Mouse (Mus musculus) kidney, adult 2 months (tissue): Measurements from ENCODE around the gene Slc51a. TPM values are rescaled to one million over a fixed set of nuclear protein-coding genes. Genes with fewer than 3 reads are reported as not detected.
A peak's percentile ranks its signal among the peaks of the same experiment; 100 is the strongest.

Source experiments
- DNase-seq: peaks from one replicate; pipeline ENCODE4 v3.0.0; 2021
- H3K27ac ChIP-seq: fragments of 200-500 bp; 2 replicates; pipeline ENCODE4 v1.5.1; 2012; ENCODE audit warnings: low read depth, low read length, control low read depth, inconsistent platforms; ENCODE audit not compliant: insufficient read depth
- H3K27me3 ChIP-seq: fragments of 200-500 bp; replicated peaks from 2 replicates; pipeline ENCODE4 v1.6.1; 2012; ENCODE audit warnings: mild to moderate bottlenecking, moderate library complexity, low read length, inconsistent platforms; ENCODE audit not compliant: control insufficient read depth, insufficient read depth
- H3K36me3 ChIP-seq: fragments of 200-500 bp; 2 replicates; pipeline ENCODE4 v1.6.1; 2012; ENCODE audit warnings: mild to moderate bottlenecking, moderate library complexity, low read length, inconsistent platforms; ENCODE audit not compliant: control insufficient read depth, insufficient read depth
- H3K4me1 ChIP-seq: fragments of 200-500 bp; 2 replicates; pipeline ENCODE4 v1.6.1; 2011; ENCODE audit warnings: low read length; ENCODE audit not compliant: control insufficient read depth, insufficient read depth
- H3K4me3 ChIP-seq: fragments of 200-500 bp; 2 replicates; pipeline ENCODE4 v1.5.1; 2011; ENCODE audit warnings: mild to moderate bottlenecking, low read depth, low read length, control low read depth; ENCODE audit not compliant: insufficient read depth
- CTCF ChIP-seq: fragments of 200-500 bp; conservative IDR thresholded peaks from 2 replicates; pipeline ENCODE4 v1.5.1; 2011; ENCODE audit warnings: low read depth, mild to moderate bottlenecking, control low read depth, low read length, moderate library complexity, mixed read lengths; ENCODE audit not compliant: insufficient read depth, insufficient read length
- POLR2A ChIP-seq: fragments of 200-500 bp; IDR thresholded peaks from one replicate; pipeline ENCODE4 v1.6.1; 2011; ENCODE audit warnings: low read depth, low read length, control low read depth
- WGBS: fragments of 180-500 bp; shearing (Covaris S2); methylation state at CpG from one replicate; pipeline ENCODE4 v1.1.7; 2018; 5-methylcytosine and 5-hydroxymethylcytosine counted together
- polyA plus RNA-seq: library from polyadenylated mRNA; depleted of rRNA; stranded (reverse); fragments of >200 nt; gene quantifications from 2 replicates; pipeline ENCODE4 v1.2.3, GENCODE M21; 2012; rRNA removed

The Slc51a gene
- polyA plus RNA-seq, 1 experiment, result 97.3 TPM

- H3K27ac ChIP-seq, result peak within 1 kb of the TSS; percentile 97
- peak within 1 kb of the TSS; percentile 98 for H3K4me3 ChIP-seq
- H3K36me3 ChIP-seq, result no peaks in the 10 kb centered on the region
- H3K4me1 ChIP-seq, result peaks cover 19% of the 10 kb centered on the region
- WGBS, result under 1% methylated on average over 54 of the region's 54 CpGs
- peak; percentile 96 for DNase-seq
- no peaks in the 10 kb centered on the region for H3K27me3 ChIP-seq
- TF ChIP-seq POLR2A (peak; percentile 56), CTCF (0 out of 2 replicates have a peak, but pooled peaks have one; percentile 9)
Measured at GRCm38 (mm10) chr16:32430474-32431046, 57.1 kb downstream of the Slc51a start, which contains the start of gene Pcyt1a. Gene Pcyt1a (plus strand): TSS chr16:32430921.

- Histone ChIP-seq H3K36me3 (no peaks in the 10 kb centered on the region), H3K27me3 (no peaks in the 10 kb centered on the region), H3K4me1 (peaks cover 19% of the 10 kb centered on the region), H3K4me3 (no peak overlapping the region), H3K27ac (peak overlapping the region; percentile 56)
- peak; percentile 80 for DNase-seq
- no peak for TF ChIP-seq CTCF
- TF ChIP-seq POLR2A, result no peak
- WGBS, result 55% methylated on average over 3 of the region's 3 CpGs
Measured at GRCm38 (mm10) chr16:32427506-32427905, 60.2 kb downstream of the Slc51a start.

Other genes starting within 250 kb of the Slc51a start
- 2.7 and 3.5 TPM in 2 replicates for gene Fbxo45, start 240.7 kb downstream of the Slc51a start, polyA plus RNA-seq
- 5.2 and 6.0 TPM in 2 replicates for gene Wdr53, start 240.7 kb downstream of the Slc51a start, polyA plus RNA-seq
- 0.06 TPM in 1 of 2 replicates, not detected in the other for gene Smco1, start 216.4 kb downstream of the Slc51a start, polyA plus RNA-seq
- gene Rnf168, start 210.4 kb downstream of the Slc51a start, polyA plus RNA-seq, result 6.0 and 6.4 TPM in 2 replicates
- 10.4 and 14.6 TPM in 2 replicates for gene Ubxn7, start 155.6 kb downstream of the Slc51a start, polyA plus RNA-seq
- gene Tm4sf19, start 87.4 kb downstream of the Slc51a start, polyA plus RNA-seq, result 0.07 and 0.08 TPM in 2 replicates
- gene Tctex1d2, start 68.2 kb downstream of the Slc51a start, polyA plus RNA-seq, result 11.1 and 12.0 TPM in 2 replicates
- 42.9 and 43.8 TPM in 2 replicates for gene Pcyt1a, start 57.0 kb downstream of the Slc51a start, polyA plus RNA-seq
- 0.11 TPM in 1 of 2 replicates, not detected in the other for gene Zdhhc19, start 8.4 kb upstream of the Slc51a start, polyA plus RNA-seq
- 7.9 and 12.0 TPM in 2 replicates for gene Tfrc, start 121.0 kb upstream of the Slc51a start, polyA plus RNA-seq
- gene Tnk2, start 156.0 kb upstream of the Slc51a start, polyA plus RNA-seq, result 35.8 and 40.8 TPM in 2 replicates
- gene Muc4, start 248.0 kb upstream of the Slc51a start, polyA plus RNA-seq, result 0.16 and 0.41 TPM in 2 replicates